Mouse (Mus musculus) MEL (cell line): ENCODE data around the gene Scamp4. TPM values are rescaled to one million over a fixed set of nuclear protein-coding genes. Genes with fewer than 3 reads are reported as not detected.

Experiments
- DNase-seq: peaks from one replicate; pipeline ENCODE4 v3.0.0; 2011; ENCODE audit warnings: low read depth, low spot score
- H3K27ac ChIP-seq: 2 replicates; pipeline ENCODE4 v1.5.1; 2012; ENCODE audit warnings: low read depth, mild to moderate bottlenecking, control low read depth, low read length, moderate library complexity; ENCODE audit not compliant: control insufficient read depth
- H3K27me3 ChIP-seq, 2 experiments: fragments of 150-350 bp in 1 of 2; sonication (generic) in 1 of 2; 2 replicates each; pipeline ENCODE4 v1.6.1; 2012; ENCODE audit warnings: low read length in 2 of 2, mild to moderate bottlenecking in 2 of 2, improper control_type of control experiment in 1 of 2, moderate library complexity in 1 of 2; ENCODE audit not compliant: insufficient read depth in 2 of 2, control insufficient read depth in 1 of 2
- H3K36me3 ChIP-seq, 2 experiments: 2 replicates each; pipeline ENCODE4 v1.6.1; 2012 to 2014; ENCODE audit warnings: low read length in 2 of 2, improper control_type of control experiment in 1 of 2, inconsistent platforms in 1 of 2, mild to moderate bottlenecking in 1 of 2; ENCODE audit not compliant: insufficient read depth in 2 of 2, control insufficient read depth in 1 of 2
- H3K4me1 ChIP-seq, 2 experiments: fragments of 150-350 bp in 1 of 2; sonication (generic) in 1 of 2; 2 replicates each; pipeline ENCODE4 v1.6.1; 2012; ENCODE audit warnings: low read length in 2 of 2, improper control_type of control experiment in 1 of 2, mild to moderate bottlenecking in 1 of 2; ENCODE audit not compliant: insufficient read depth in 2 of 2, control insufficient read depth in 1 of 2
- H3K4me3 ChIP-seq, 2 experiments: fragments of 150-350 bp in 1 of 2; sonication (generic) in 1 of 2; 2 replicates each; pipeline ENCODE4 v1.5.1; 2012; ENCODE audit warnings: low read depth in 2 of 2, low read length in 2 of 2, mild to moderate bottlenecking in 2 of 2, moderate library complexity in 2 of 2, control low read depth in 1 of 2, improper control_type of control experiment in 1 of 2; ENCODE audit not compliant: control insufficient read depth in 1 of 2, insufficient read depth in 1 of 2
- H3K79me2 ChIP-seq: 2 replicates; pipeline ENCODE4 v1.6.1; 2012; ENCODE audit warnings: mild to moderate bottlenecking, low read length, moderate library complexity; ENCODE audit not compliant: control insufficient read depth, poor library complexity, insufficient read depth
- H3K9ac ChIP-seq: 2 replicates; pipeline ENCODE4 v1.6.1; 2012; ENCODE audit warnings: low read depth, mild to moderate bottlenecking, control low read depth, low read length, moderate library complexity; ENCODE audit not compliant: control insufficient read depth, poor library complexity, severe bottlenecking
- H3K9me3 ChIP-seq: fragments of 150-350 bp; sonication (generic); replicated peaks from 2 replicates; pipeline ENCODE4 v1.6.1; 2012; ENCODE audit warnings: mild to moderate bottlenecking, low read length, improper control_type of control experiment, moderate library complexity; ENCODE audit not compliant: insufficient read depth
- BHLHE40 ChIP-seq: IDR thresholded peaks from 2 replicates; pipeline ENCODE4 v1.6.1; 2012; ENCODE audit warnings: low read depth, mild to moderate bottlenecking, inconsistent platforms, low read length, improper control_type of control experiment, borderline replicate concordance
- CHD2 ChIP-seq: IDR thresholded peaks from 2 replicates; pipeline ENCODE4 v1.6.1; 2011; ENCODE audit warnings: low read length, improper control_type of control experiment
- CTCF ChIP-seq, 3 experiments: IDR thresholded peaks in 2 of 3; conservative IDR thresholded peaks in 1 of 3; 2 replicates each; pipeline ENCODE4 v1.5.1; 2011 to 2012; ENCODE audit warnings: low read length in 3 of 3, low read depth in 2 of 3, mild to moderate bottlenecking in 2 of 3, improper control_type of control experiment in 1 of 3, inconsistent platforms in 1 of 3, mixed read lengths in 1 of 3, moderate library complexity in 1 of 3; ENCODE audit not compliant: control insufficient read depth in 1 of 3, insufficient read depth in 1 of 3, poor library complexity in 1 of 3, severe bottlenecking in 1 of 3
- E2F4 ChIP-seq: IDR thresholded peaks from 2 replicates; pipeline ENCODE4 v1.6.1; 2011; ENCODE audit warnings: low read depth, low read length, improper control_type of control experiment, borderline replicate concordance
- GABPA ChIP-seq: IDR thresholded peaks from 2 replicates; pipeline ENCODE4 v1.6.1; 2012; ENCODE audit warnings: low read depth, mild to moderate bottlenecking, inconsistent platforms, low read length, improper control_type of control experiment, moderate library complexity
- MAFK ChIP-seq: IDR thresholded peaks from 2 replicates; pipeline ENCODE4 v1.6.1; 2011; ENCODE audit warnings: low read depth, mild to moderate bottlenecking, low read length, improper control_type of control experiment, borderline replicate concordance
- MYC ChIP-seq: IDR thresholded peaks from 2 replicates; pipeline ENCODE4 v1.6.1; 2011; ENCODE audit warnings: low read depth, mild to moderate bottlenecking, low read length, improper control_type of control experiment, moderate library complexity
- NELFE ChIP-seq: IDR thresholded peaks from 2 replicates; pipeline ENCODE4 v1.6.1; 2011; ENCODE audit warnings: low read depth, low read length, improper control_type of control experiment
- NRF1 ChIP-seq: IDR thresholded peaks from 2 replicates; pipeline ENCODE4 v1.6.1; 2014; ENCODE audit warnings: low read depth, mild to moderate bottlenecking, inconsistent platforms, low read length, improper control_type of control experiment, moderate library complexity; ENCODE audit not compliant: poor library complexity, insufficient read depth, severe bottlenecking
- RAD21 ChIP-seq: IDR thresholded peaks from 2 replicates; pipeline ENCODE4 v1.6.1; 2011; ENCODE audit warnings: mild to moderate bottlenecking, low read depth, low read length, improper control_type of control experiment
- RCOR1 ChIP-seq: IDR thresholded peaks from 2 replicates; pipeline ENCODE4 v1.6.1; 2012; ENCODE audit warnings: low read depth, mild to moderate bottlenecking, inconsistent platforms, low read length, improper control_type of control experiment
- SIN3A ChIP-seq: IDR thresholded peaks from 2 replicates; pipeline ENCODE4 v1.6.1; 2012; ENCODE audit warnings: low read length, improper control_type of control experiment, inconsistent platforms
- SMC3 ChIP-seq: IDR thresholded peaks from 2 replicates; pipeline ENCODE4 v1.6.1; 2011; ENCODE audit warnings: low read depth, low read length, improper control_type of control experiment
- TAL1 ChIP-seq: IDR thresholded peaks from 2 replicates; pipeline ENCODE4 v1.6.1; 2012; ENCODE audit warnings: mild to moderate bottlenecking, inconsistent platforms, low read length, moderate library complexity, mixed read lengths
- USF2 ChIP-seq, 2 experiments: IDR thresholded peaks; 2 replicates each; pipeline ENCODE4 v1.6.1; 2011 to 2012; ENCODE audit warnings: improper control_type of control experiment in 2 of 2, low read length in 2 of 2, borderline replicate concordance in 1 of 2, inconsistent platforms in 1 of 2, low read depth in 1 of 2, mild to moderate bottlenecking in 1 of 2; ENCODE audit not compliant: insufficient read depth in 1 of 2
- ZNF384 ChIP-seq: IDR thresholded peaks from 2 replicates; pipeline ENCODE4 v1.6.1; 2012; ENCODE audit warnings: low read depth, mild to moderate bottlenecking, inconsistent platforms, low read length, improper control_type of control experiment
- polyA plus RNA-seq, 2 experiments: library from polyadenylated mRNA; stranded (reverse) in 1 of 2; unstranded in 1 of 2; fragments of >175 nt in 1 of 2; fragments of >200 nt in 1 of 2; gene quantifications; 2 replicates each; pipeline versions ENCODE4 v1.2.1 to v1.2.4; 2012; ENCODE audit warnings: low replicate concordance in 2 of 2, low read depth in 1 of 2; ENCODE audit not compliant: insufficient read length in 2 of 2, insufficient read depth in 1 of 2, missing spikeins in 1 of 2
- total RNA-seq: library from RNA; depleted of rRNA; stranded (reverse); fragments of 300-350 nt; gene quantifications from 2 replicates; pipeline ENCODE4 v1.2.3, GENCODE M21; 2012

The Scamp4 gene
- total and polyA plus RNA-seq, 3 experiments = 34.2 to 140 TPM; not detected in 1

GRCm38 (mm10) chr10:80654866-80655265 lies 52.2 kb downstream of the Scamp4 start:
- Histone ChIP-seq H3K9me3 (no peaks in the 10 kb centered on the region), H3K4me3 (no peak overlapping the region), H3K4me1 (peaks cover 3 to 21% of the 10 kb centered on the region in 2 experiments), H3K27ac (no peak overlapping the region), H3K9ac (no peak overlapping the region), H3K79me2 (peaks cover 8% of the 10 kb centered on the region), H3K36me3 (peaks cover 0 to 9% of the 10 kb centered on the region in 2 experiments; a peak in 2 of 4 replicates), H3K27me3 (no peaks in the 10 kb centered on the region)
- TF ChIP-seq MAFK (no peak), GABPA (no peak), E2F4 (no peak), ZNF384 (no peak), CHD2 (no peak), USF2 (IDR thresholded peaks at IDR 0.05; ENCODE audit: borderline replicate concordance in 1 of 2, insufficient read depth in 1 of 2, low read depth in 1 of 2, low read length in 2 of 2) (no peak), MYC (no peak), TAL1 (no peak), RAD21 (no peak), NRF1 (no peak), SIN3A (no peak), BHLHE40 (no peak)
- no peak for DNase-seq

- Histone ChIP-seq H3K27ac (peak overlapping the region; percentile 34; the same call in 1 of the 2 replicates), H3K9me3 (no peaks in the 10 kb centered on the region), H3K4me3 (peak overlapping the region; percentile 86 to 92), H3K9ac (peak overlapping the region; percentile 90), H3K4me1 (peaks cover 3 to 21% of the 10 kb centered on the region in 2 experiments), H3K36me3 (peaks cover 0 to 9% of the 10 kb centered on the region in 2 experiments; a peak in 2 of 4 replicates), H3K79me2 (peaks cover 8% of the 10 kb centered on the region), H3K27me3 (no peaks in the 10 kb centered on the region)
- TF ChIP-seq NELFE (no peak), RAD21 (no peak), RCOR1 (no peak), CTCF (IDR thresholded peaks at IDR 0.05 in 2 of 3, conservative IDR thresholded peaks at IDR 0.05 in 1 of 3; ENCODE audit: control insufficient read depth in 1 of 3, insufficient read depth in 1 of 3, low read depth in 2 of 3, low read length in 3 of 3, poor library complexity in 1 of 3, severe bottlenecking in 1 of 3) (no peak), USF2 (IDR thresholded peaks at IDR 0.05; ENCODE audit: borderline replicate concordance in 1 of 2, insufficient read depth in 1 of 2, low read depth in 1 of 2, low read length in 2 of 2) (no peak), SMC3 (no peak)
- no peak for DNase-seq
Measured at GRCm38 (mm10) chr10:80655406-80656129, 52.9 kb downstream of the Scamp4 start.
